Mouse (Mus musculus): ENCODE results near the gene Tshz3. TPM values are rescaled to one million over a fixed set of nuclear protein-coding genes. Genes with fewer than 3 reads are reported as not detected.

Gene Tshz3
- total RNA-seq, 2 experiments from 2014 or later = 0.02 TPM; not detected in 1

- no peak for ATAC-seq (replicated peaks; ENCODE audit: poor library complexity)
Measured at GRCm38 (mm10) chr7:36778456-36778855, 80.5 kb downstream of the Tshz3 start.

DNA sequence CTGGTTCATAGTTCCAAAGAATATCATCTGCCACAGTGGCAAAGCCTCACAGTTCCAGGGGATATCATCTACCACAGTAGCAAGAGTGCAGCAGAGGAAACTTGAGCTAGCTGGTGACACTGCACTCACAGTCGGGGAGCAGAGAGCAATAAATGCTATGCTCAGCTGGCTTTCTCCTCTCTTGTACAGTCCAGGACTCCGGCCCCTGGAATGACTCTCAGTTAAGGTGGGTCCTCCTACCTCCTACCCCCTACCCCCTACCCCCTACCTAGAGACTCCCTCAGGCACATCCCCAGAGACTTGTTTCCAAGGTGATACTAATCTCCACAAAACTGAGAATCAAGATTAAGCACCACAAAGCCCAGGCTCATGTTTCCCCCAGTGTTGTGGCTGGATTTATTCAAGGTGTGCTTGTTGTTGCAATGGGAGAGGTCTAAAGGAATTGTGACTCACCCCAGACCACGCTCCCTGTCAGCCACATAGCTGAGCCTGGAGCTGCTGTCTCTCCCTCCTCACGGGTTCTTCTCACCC, 86.4 kb downstream of the Tshz3 start:
- no peak for ATAC-seq (replicated peaks; ENCODE audit: poor library complexity)

- ATAC-seq (replicated peaks; ENCODE audit: poor library complexity) = no peak
Measured at GRCm38 (mm10) chr7:36786713-36787421, 88.9 kb downstream of the Tshz3 start.

- ATAC-seq (replicated peaks; ENCODE audit: poor library complexity) = no peak
Measured at GRCm38 (mm10) chr7:36796392-36797187, 98.7 kb downstream of the Tshz3 start.
